Mouse (Mus musculus) adrenal gland, adult 8-10 months (tissue): Measurements from ENCODE around the gene Dhx9. TPM values are rescaled to one million over a fixed set of nuclear protein-coding genes. Genes with fewer than 3 reads are reported as not detected.
"Not testable (repeated sequence)": the region's sequence is repeated elsewhere in the genome, so short reads cannot be mapped to it uniquely, and the experiment has no call there.

Source experiments
- DNase-seq: peaks from one replicate; pipeline ENCODE4 v3.0.0; 2022
- total RNA-seq, 4 experiments: library from RNA; stranded (reverse); gene quantifications; 2 replicates each; pipeline ENCODE4 v1.2.4; 2022

The Dhx9 gene
- total RNA-seq, 4 experiments from 2014 or later, result 95.2 to 124 (median 108) TPM

GRCm38 (mm10) chr1:153485201-153485796 lies 2.2 kb downstream of the Dhx9 start:
- no peak for DNase-seq

DNA sequence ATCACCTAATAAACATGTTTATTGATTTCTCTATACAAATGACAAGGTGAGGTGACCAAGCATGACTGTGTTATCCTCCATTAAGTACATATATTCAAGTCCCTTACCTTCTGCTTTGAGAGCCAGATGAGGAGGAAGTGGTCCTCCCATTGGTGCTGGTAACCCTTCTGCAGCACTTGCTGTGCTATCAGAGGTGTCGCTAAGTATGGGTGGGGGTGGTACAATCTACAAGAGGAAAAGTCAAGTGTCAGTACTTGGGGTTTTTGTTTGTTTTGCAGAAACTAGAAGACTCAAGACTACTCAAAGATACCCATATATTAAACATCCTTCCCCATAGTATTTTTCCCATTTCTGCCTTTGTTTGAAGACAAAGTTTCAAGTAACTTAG lies 6.4 kb downstream of the Dhx9 start:
- DNase-seq, result no peak

- no peak for DNase-seq
Measured at GRCm38 (mm10) chr1:153480386-153481024, 7.0 kb downstream of the Dhx9 start.

DNA sequence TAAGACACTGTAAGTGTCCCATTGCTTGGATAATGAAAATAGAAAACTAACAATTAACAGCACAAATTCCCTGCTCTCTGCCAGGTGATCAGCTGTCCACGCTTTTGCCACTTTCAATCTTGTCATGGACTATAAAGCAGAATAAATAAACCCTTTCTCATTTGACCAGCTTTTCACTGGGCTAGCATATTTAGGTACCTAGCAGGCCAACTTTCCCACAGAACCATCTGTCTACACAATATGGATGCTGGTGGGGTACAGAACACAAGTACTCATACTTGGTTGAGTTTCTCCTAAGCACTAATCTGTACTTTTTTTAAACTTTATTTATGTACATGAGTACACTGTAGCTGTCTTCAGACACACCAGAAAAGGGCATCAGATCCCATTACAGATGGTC lies 8.2 kb downstream of the Dhx9 start:
- no peak for DNase-seq

- DNase-seq, result peak; percentile 44
Measured at GRCm38 (mm10) chr1:153461796-153462195, 25.7 kb downstream of the Dhx9 start.

DNA sequence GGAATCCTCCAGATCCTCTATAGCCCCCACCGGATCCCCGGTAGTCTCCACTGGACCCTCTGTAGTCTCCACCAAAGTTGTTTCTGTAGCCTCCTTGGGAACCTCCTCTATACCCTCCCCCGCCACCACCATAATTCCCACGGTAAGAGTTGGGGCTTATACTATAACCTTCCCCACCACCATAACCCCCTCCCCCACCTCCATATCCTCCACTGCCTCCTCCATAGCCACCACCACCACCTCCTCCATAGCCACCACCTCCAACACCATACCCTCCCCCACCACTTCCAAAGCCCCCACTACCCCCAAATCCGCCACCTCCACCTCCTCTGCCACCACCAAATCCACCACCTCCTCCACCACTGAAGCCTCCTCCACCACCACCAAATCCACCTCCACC lies 31.3 kb downstream of the Dhx9 start:
- no peak for DNase-seq

GRCm38 (mm10) chr1:153453146-153453642 lies 34.3 kb downstream of the Dhx9 start:
- DNase-seq, result no peak

DNA sequence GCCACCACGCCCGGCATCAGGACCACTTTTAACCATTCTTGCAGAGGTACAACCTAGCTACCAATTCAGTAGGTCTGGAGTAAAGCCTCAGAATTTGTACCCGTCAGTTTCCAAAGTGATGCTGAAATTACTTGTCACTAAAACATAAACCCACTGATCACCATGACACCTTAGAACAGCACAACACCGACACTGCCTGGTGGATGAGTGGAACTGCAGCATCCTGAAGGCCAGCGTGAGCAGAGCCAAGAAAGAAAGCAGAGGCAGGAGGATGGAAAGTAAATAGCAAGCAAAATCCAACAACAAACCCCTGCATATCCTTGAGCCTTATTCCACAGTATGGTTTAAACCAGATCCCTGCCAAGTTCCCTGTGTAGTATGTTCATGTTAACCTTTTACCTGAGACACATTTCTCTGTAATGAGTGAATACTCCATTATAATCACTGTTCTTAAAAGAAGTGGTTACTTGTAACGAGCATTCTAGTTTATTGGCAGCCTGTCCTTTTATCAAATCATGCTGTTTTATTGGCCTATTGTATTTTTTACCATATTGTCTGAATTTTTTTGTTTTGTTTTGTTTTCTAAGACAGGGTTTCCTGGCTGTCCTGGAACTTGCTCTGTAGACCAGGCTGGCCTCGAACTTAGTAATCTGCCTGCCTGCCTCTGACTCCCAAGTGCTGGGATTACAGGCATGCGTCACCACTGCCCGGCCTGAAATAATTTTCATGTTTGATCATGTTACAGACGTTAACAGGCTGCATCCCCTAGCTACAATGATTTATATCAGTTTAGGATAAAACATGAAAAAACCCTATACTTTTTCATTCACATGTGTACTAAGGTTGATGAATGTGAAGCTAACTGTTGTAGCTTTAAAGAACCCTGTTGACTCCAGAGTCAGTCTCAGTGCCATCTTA lies 36.0 kb downstream of the Dhx9 start:
- DNase-seq, result no peak

DNA sequence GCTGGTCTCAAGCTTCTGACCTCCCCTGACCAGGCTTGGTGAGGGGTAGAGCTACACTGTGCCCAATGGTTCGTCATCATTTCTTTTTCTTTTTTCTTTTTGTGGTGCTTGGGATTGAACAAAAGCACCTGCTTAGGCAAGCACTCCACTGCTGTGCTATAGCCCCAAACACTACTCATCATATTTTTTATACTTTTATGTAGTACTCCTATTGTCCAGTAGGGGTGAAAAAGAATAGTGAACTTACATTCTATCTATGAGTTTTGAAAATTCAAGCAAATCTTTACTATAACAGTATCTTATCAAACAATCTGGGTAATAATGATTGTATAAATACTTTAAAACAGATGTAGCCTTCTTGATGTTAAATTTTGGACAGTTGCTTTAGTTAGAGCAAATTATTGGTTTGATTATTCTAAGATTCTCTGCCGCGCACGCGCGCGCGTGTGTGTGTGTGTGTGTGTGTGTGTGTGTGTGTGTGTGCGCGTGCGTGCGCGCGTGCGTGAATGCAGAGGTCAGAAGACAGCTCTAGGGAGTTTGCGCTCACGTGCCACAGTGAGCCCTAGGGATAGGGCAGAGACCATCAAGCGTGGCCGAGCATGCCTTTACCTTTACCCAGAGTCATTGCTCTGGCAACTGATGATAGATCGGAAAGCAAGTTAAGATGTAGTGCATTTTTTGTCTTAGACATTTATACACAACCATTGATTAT lies 41.2 kb downstream of the Dhx9 start:
- no peak for DNase-seq

GRCm38 (mm10) chr1:153443632-153444031 lies 43.8 kb downstream of the Dhx9 start:
- no peak for DNase-seq

- DNase-seq, result no peak
Measured at GRCm38 (mm10) chr1:153443019-153443418, 44.4 kb downstream of the Dhx9 start.

- no peak for DNase-seq
Measured at GRCm38 (mm10) chr1:153441656-153442055, 45.8 kb downstream of the Dhx9 start.

DNA sequence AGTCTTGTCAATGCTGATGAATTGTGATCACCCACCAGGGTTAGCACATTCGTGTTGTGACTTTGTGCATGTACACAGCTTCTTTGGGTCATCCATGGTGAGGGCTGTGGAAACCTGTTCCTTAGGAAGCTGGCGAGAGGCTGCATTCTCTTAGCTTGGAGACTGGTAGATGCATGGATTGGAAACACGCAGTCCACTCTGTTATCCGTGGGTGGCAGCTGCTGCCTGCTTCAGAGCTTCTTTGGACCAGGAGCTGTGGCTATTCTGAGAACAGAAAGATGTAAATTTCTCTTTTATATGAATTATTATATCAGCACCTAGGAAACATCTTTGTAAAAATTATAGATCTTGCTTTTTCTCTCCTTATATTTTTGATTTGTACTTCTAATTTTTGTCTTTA lies 46.7 kb downstream of the Dhx9 start:
- DNase-seq, result no peak

DNA sequence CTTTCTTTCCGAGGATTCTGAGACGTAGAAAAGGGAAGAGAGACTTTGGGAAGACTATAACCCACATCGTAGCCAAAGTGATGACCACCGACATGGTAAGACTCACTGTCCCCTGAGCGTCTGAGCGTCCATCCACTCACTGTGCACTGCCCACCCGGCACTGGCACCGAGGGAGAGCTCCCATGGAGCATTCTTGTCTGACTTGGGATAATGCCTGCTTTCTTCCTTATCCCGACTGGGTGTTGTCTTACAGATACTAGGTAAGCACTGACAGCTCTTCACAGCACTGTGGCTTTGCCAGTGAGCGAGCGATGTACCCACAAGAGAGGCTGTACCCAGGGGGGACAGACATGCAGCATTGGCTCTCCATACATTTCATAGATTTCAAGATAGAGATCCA lies 49.9 kb downstream of the Dhx9 start:
- DNase-seq, result no peak

DNA sequence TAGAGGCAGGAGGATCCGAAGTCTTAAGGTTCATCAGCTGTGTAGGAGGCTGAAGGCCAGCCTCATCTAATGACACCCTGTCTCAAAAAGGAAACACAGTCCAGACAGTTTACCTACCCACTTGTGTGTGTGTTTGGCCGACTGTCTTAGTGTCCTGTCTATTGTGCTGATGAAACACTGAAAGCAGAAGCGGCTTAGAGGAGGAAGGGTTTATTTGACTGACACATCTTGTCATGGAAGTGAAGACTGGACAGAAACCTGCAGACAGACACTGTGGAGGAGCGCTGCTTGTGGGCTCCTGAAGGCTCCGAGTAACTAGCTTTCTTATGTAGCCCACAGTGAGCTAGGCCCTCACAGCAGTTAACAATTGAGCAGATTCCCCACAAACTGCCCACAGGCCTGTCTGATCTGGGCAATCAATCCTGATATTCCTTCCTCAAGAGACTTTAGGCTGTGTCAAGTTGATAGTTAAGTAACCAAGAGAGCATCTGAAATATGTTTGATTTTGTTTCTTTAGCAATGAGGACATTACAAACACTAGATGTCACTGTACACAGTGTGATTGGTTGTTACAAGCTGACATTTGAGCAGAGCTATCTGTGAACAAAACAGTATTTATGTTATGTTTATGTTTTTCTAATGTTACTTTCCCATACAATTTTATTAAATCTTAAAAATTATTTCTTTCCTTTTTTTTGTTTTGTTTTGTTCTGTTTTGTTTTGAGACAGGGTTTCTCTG lies 53.4 kb downstream of the Dhx9 start:
- DNase-seq, result no peak

DNA sequence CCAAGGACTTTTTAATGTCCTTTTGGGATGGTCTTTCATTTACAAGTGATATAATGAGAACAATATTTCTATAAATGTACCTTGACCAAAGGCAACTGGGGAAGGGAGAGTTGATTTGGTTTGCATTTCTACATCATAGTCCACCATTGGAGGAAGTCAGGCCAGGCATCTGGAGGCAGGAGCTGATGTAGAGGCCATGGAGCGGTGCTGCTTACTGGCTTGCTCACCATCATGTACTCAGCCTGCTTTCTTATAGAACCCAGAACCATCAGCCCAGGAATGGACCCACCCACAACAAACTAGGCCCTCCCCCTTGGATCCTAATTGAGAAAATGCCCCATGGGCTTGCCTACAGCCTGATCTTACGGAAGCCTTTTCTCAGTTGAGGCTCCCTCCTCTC lies 55.1 kb downstream of the Dhx9 start:
- no peak for DNase-seq

- no peak for DNase-seq
Measured at GRCm38 (mm10) chr1:153431701-153432100, 55.8 kb downstream of the Dhx9 start.

GRCm38 (mm10) chr1:153431158-153431557 lies 56.3 kb downstream of the Dhx9 start:
- DNase-seq, result no peak

DNA sequence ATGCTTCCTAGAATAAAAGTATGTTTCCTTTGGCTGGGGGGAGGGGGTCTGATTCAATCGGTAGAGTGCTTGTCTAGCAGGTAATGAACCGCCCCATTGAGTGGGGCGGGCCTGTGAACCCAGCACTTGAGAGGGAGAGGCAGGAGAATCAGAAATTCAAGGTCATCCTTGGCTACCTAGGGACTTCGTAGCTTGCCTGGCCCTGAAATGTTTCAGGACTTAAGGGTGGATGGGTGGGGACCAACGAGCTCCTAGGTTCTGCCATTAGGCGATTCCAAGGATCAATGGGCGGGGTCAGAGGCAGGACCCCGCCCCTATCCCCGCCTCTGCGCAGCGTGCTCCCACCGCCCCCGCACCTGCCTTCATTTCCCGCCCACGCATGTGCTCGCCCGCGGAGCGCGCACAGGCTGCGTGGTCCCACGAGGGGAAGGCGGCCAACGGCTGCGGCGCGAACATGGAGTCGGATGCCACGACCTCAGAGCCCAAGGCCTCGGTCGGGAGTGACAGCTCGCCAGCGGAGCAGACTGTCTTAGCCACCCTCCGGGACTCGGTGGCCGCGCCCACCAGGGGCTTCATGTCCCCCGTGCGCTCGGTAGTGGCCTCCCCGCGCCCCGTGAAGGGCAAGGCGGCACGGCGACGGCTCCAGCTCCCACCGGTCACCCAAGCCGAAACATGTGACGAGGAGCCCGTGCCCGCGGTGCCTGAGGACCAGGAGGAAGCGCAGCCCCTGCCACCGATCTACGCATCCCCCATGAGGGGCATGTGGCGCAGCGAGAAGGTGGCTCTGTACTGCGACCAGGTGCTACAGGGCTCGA lies 62.5 kb downstream of the Dhx9 start, which contains the start of gene Shcbp1l:
Shcbp1l (plus strand) TSS at position 393 of the 815 bp plus-strand sequence.
- DNase-seq, result peak; percentile 30

GRCm38 (mm10) chr1:153424271-153424670 lies 63.2 kb downstream of the Dhx9 start:
- DNase-seq, result no peak

DNA sequence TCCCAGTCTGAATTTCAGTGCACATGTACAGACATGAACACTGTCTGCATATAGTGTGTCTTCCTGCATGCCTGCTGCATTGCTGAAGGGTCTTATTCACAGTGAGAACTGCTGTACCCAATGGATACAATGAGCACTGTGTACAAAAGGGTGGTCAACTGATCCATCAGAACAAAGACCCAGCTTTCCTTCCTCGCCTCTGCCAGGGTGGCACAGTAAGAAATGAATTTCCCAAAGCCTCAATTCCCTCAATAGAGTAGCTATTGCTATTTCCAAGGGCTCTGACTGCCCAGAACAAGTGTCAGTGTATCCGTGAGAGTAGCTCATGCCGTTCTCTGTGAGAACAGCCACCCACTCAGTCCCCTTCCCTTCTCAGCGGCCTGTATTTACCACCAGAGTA lies 69.7 kb downstream of the Dhx9 start:
- not testable (repeated sequence) for DNase-seq
